ENCODE assay signal across 21 mouse cellular contexts in genomic region chr1:166168017-166168416, GRCm38 (mm10). TPM values are rescaled to one million over a fixed set of nuclear protein-coding genes. Genes with fewer than 3 reads are reported as not detected.
DNase-seq lines count a peak whose midpoint lies in the region; ATAC-seq and TF ChIP-seq lines count a peak whose summit lies in the region.
"Had no signal": no experiment of that assay in that cellular context is flagged by ENCODE, and none has a peak within 500 bp of the region (broad histone marks: within the 10 kb centered on the region; RNA-seq: fewer than 3 reads in every experiment).

No protein-coding gene starts in this region.

- H3K9me3 ChIP-seq in midbrain, embryonic 11.5 days (ENCODE audit: control insufficient read depth, low read length): no peaks in the 10 kb centered on the region
- H3K9me3 ChIP-seq in midbrain, embryonic 16.5 days (replicated peaks; ENCODE audit: control insufficient read depth, low read length, poor library complexity, severe bottlenecking): no peaks in the 10 kb centered on the region
- H3K9me3 ChIP-seq: G1E had no signal

- no peaks in the 10 kb centered on the region for H3K79me2 ChIP-seq in heart, adult 2 months (replicated peaks; ENCODE audit: control insufficient read depth, insufficient read depth, low read length)

- no peak for TF ChIP-seq POLR2A in heart, adult 2 months (IDR thresholded peaks at IDR 0.05; ENCODE audit: insufficient read depth, low read depth, low read length)

- no peak overlapping the region for H3K4me2 ChIP-seq in midbrain, embryonic 11.5 days
- H3K4me2 ChIP-seq in midbrain, embryonic 16.5 days (ENCODE audit: low read length): no peak overlapping the region

- H3K4me3 ChIP-seq in heart, adult 2 months: no peak overlapping the region
- H3K4me3 ChIP-seq in midbrain, embryonic 11.5 days (ENCODE audit: low read depth, low read length): no peak overlapping the region
- H3K4me3 ChIP-seq in midbrain, embryonic 16.5 days (ENCODE audit: low read depth, low read length): no peak overlapping the region

- H3K4me1 ChIP-seq in heart, adult 2 months (ENCODE audit: control insufficient read depth, insufficient read depth, low read length): no peaks in the 10 kb centered on the region
- H3K4me1 ChIP-seq in midbrain, embryonic 11.5 days (ENCODE audit: control insufficient read depth, insufficient read depth, low read length): peaks cover 6% of the 10 kb centered on the region; the same call in 1 of the 2 replicates
- H3K4me1 ChIP-seq in midbrain, embryonic 16.5 days (ENCODE audit: control insufficient read depth, insufficient read depth, low read length): no peaks in the 10 kb centered on the region

- intact Hi-C loops in heart, adult 2 months (cut with DNase I): no loop called here

- 89% methylated on average over 7 of the region's 7 CpGs for WGBS in heart, adult 2 months
- 92% methylated on average over 7 of the region's 7 CpGs for WGBS in midbrain, embryonic 11.5 days
- WGBS in midbrain, embryonic 16.5 days: 95% methylated on average over 7 of the region's 7 CpGs

- TF ChIP-seq EP300 in heart, adult 2 months (IDR thresholded peaks at IDR 0.05; ENCODE audit: insufficient read depth, low read depth, low read length): no peak

- H3K27me3 ChIP-seq in heart, adult 2 months (ENCODE audit: control insufficient read depth, insufficient read depth, low read length): no peaks in the 10 kb centered on the region
- H3K27me3 ChIP-seq in midbrain, embryonic 11.5 days (ENCODE audit: control insufficient read depth, insufficient read depth, low read length): no peaks in the 10 kb centered on the region
- no peaks in the 10 kb centered on the region for H3K27me3 ChIP-seq in midbrain, embryonic 16.5 days (ENCODE audit: control insufficient read depth, insufficient read depth, low read depth, low read length)

- H3K27ac ChIP-seq in heart, adult 2 months: no peak overlapping the region
- no peak overlapping the region for H3K27ac ChIP-seq in midbrain, embryonic 11.5 days (ENCODE audit: low read depth, low read length)
- no peak overlapping the region for H3K27ac ChIP-seq in midbrain, embryonic 16.5 days (ENCODE audit: low read length)

- DNase-seq in heart, adult 11 months: peak; percentile 55
- DNase-seq in heart, adult 2 months: no peak
- DNase-seq in midbrain, embryonic 11.5 days (ENCODE audit: low spot score, missing footprints): peak; percentile 70
- DNase-seq: adrenal gland, adult 2 months; adrenal gland, adult 8-10 months; adrenal gland, postnatal 10 days; adrenal gland, postnatal 14 days; adrenal gland, postnatal 25 days; adrenal gland, postnatal 36 days; B cell, adult 2 months; cerebellum, adult 11 months; cerebellum, adult 11-12 months; cerebellum, adult 18-20 months had no signal

- no peak for ATAC-seq in midbrain, embryonic 11.5 days (ENCODE audit: low FRiP score)
- no peak for ATAC-seq in midbrain, embryonic 16.5 days
- ATAC-seq: activated CD4-positive, CD25-positive, alpha-beta regulatory T cell, adult 4 months; CD4-positive, CD25-positive, alpha-beta regulatory T cell, adult 4 months; Patski had no signal

- H3K36me3 ChIP-seq in heart, adult 2 months (ENCODE audit: control insufficient read depth, insufficient read depth, low read length): no peaks in the 10 kb centered on the region
- H3K36me3 ChIP-seq in midbrain, embryonic 11.5 days (ENCODE audit: control insufficient read depth, insufficient read depth, low read length): no peaks in the 10 kb centered on the region
- H3K36me3 ChIP-seq in midbrain, embryonic 16.5 days (ENCODE audit: control insufficient read depth, insufficient read depth, low read length): no peaks in the 10 kb centered on the region
- H3K36me3 ChIP-seq: G1E had no signal

- H3K9ac ChIP-seq in heart, adult 2 months (ENCODE audit: low read depth, low read length): no peak overlapping the region
- no peak overlapping the region for H3K9ac ChIP-seq in midbrain, embryonic 11.5 days (ENCODE audit: low read length)
- H3K9ac ChIP-seq in midbrain, embryonic 16.5 days (ENCODE audit: low read depth, low read length): no peak overlapping the region

- TF ChIP-seq CTCF in heart, adult 2 months (IDR thresholded peaks at IDR 0.05): no peak

RNA-seq across cellular contexts. Expression of gene Gpa33, which starts 38.0 kb away (rescaled TPM):
- total RNA-seq in heart, adult 2 months (2021): not detected
- polyA plus RNA-seq in heart, adult 2 months (2012; rRNA removed): not detected in 2 replicates
- polyA plus RNA-seq in midbrain, embryonic 11.5 days (2014; fragmentation: Nextera tagmentation; extraction: Ambion mirVana): 0.17 and 0.38 TPM in 2 replicates
- 0.08 TPM in 1 of 2 replicates, not detected in the other for polyA plus RNA-seq in midbrain, embryonic 16.5 days (2015; fragmentation: Nextera tagmentation; extraction: Ambion mirVana)
- total RNA-seq: adrenal gland, postnatal 14 days; MEL had no signal
- polyA plus RNA-seq: activated CD4-positive, CD25-positive, alpha-beta regulatory T cell, adult 4 months; CD4-positive, CD25-positive, alpha-beta regulatory T cell, adult 4 months; G1E; Patski had no signal

RNA-seq across cellular contexts. Expression of gene Dusp27, which starts 40.3 kb away (rescaled TPM):
- 10 to 100 TPM; 37.3 to 42.1 TPM for total RNA-seq in heart, adult 2 months (2021)
- 9.4 and 12.8 TPM in 2 replicates for polyA plus RNA-seq in heart, adult 2 months (2012; rRNA removed)
- polyA plus RNA-seq in midbrain, embryonic 11.5 days (2014; fragmentation: Nextera tagmentation; extraction: Ambion mirVana): 2.3 and 2.4 TPM in 2 replicates
- polyA plus RNA-seq in midbrain, embryonic 16.5 days (2015; fragmentation: Nextera tagmentation; extraction: Ambion mirVana): 1.2 and 1.3 TPM in 2 replicates
- total RNA-seq: adrenal gland, adult 18-20 months; adrenal gland, postnatal 25 days; CH12.LX; MEL had no signal
- polyA plus RNA-seq: activated CD4-positive, CD25-positive, alpha-beta regulatory T cell, adult 4 months; CD4-positive, CD25-positive, alpha-beta regulatory T cell, adult 4 months; G1E; Patski had no signal

Comparison
In these comparisons a context has a peak if more than half of its experiments do, and no peak if none do; other contexts are left out.
1. DNase-seq: peak in heart, adult 11 months (single experiment) and midbrain, embryonic 11.5 days (single experiment); none in heart, adult 2 months (0 of 2).